Mouse (Mus musculus) R1 (cell line): ENCODE data around the gene Scnm1.

Experiments used
- DNase-seq: peaks from one replicate; pipeline ENCODE4 v3.0.0-alpha.2; 2018; ENCODE audit warnings: low read depth, low spot score

The Scnm1 gene

GRCm38 (mm10) chr3:95133680-95134101 is at the start of gene Scnm1, which contains the start of gene Lysmd1:
Gene Scnm1 (minus strand): TSS chr3:95134011.
Gene Lysmd1 (plus strand): TSS chr3:95134088.
- DNase-seq, result peak; percentile 97

- DNase-seq, result no peak
Observed at GRCm38 (mm10) chr3:95181841-95182240, 48.0 kb upstream of the Scnm1 start.

GRCm38 (mm10) chr3:95179890-95180289 is 46.1 kb upstream of the Scnm1 start:
- no peak for DNase-seq

GRCm38 (mm10) chr3:95178948-95179347 is 45.1 kb upstream of the Scnm1 start:
- no peak for DNase-seq

GRCm38 (mm10) chr3:95177583-95177982 is 43.8 kb upstream of the Scnm1 start:
- peak; percentile 25 for DNase-seq

GRCm38 (mm10) chr3:95176500-95176899 is 42.7 kb upstream of the Scnm1 start:
- peak; percentile 69 for DNase-seq

GRCm38 (mm10) chr3:95174011-95174592 is 40.3 kb upstream of the Scnm1 start:
- peak; percentile 89 for DNase-seq

- peak; percentile 45 for DNase-seq
Observed at GRCm38 (mm10) chr3:95173256-95173949, 39.6 kb upstream of the Scnm1 start.

- DNase-seq, result peak; percentile 21
Observed at GRCm38 (mm10) chr3:95172526-95173255, 38.9 kb upstream of the Scnm1 start.

- no peak for DNase-seq
Observed at GRCm38 (mm10) chr3:95171105-95171504, 37.3 kb upstream of the Scnm1 start.

GRCm38 (mm10) chr3:95169996-95170395 is 36.2 kb upstream of the Scnm1 start:
- no peak for DNase-seq

- DNase-seq, result no peak
Observed at GRCm38 (mm10) chr3:95164840-95165239, 31.0 kb upstream of the Scnm1 start.

- no peak for DNase-seq
Observed at GRCm38 (mm10) chr3:95164256-95164550, 30.4 kb upstream of the Scnm1 start.

GRCm38 (mm10) chr3:95163419-95164255 is 29.8 kb upstream of the Scnm1 start:
- DNase-seq, result peak; percentile 72

- DNase-seq, result no peak
Observed at GRCm38 (mm10) chr3:95162345-95162628, 28.5 kb upstream of the Scnm1 start.

- DNase-seq, result peak; percentile 83
Observed at GRCm38 (mm10) chr3:95161618-95162344, 28.0 kb upstream of the Scnm1 start.

GRCm38 (mm10) chr3:95161041-95161551 is 27.3 kb upstream of the Scnm1 start:
- peak; percentile 46 for DNase-seq

- DNase-seq, result peak; percentile 93
Observed at GRCm38 (mm10) chr3:95159987-95160963, 26.5 kb upstream of the Scnm1 start, which contains the start of gene Sema6c. Gene Sema6c (plus strand): TSS chr3:95160457.

GRCm38 (mm10) chr3:95159511-95159986 is 25.7 kb upstream of the Scnm1 start:
- no peak for DNase-seq

- DNase-seq, result peak; percentile 79
Observed at GRCm38 (mm10) chr3:95153874-95154273, 20.1 kb upstream of the Scnm1 start.
